9 mouse cellular contexts compared by ENCODE assay signal in the genomic region with DNA sequence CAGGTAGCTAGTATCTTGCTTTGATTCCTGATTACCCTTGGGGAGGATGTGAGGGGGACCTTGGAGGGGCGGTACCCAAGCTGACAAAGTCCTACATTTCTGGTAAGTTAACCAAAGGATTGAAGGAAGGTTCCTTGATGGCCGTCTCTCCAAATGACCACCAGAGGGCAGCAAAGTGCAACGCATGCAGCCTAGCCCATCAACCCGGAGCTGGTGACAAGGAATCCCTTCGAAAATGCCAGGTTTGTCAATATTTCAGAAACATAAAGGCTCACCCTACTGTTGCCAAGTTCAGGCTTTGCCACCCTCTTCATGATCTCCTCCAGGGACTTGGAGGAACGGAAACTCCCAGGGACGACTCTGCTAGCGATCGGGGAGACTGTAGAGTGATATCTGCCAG. TPM values are rescaled to one million over a fixed set of nuclear protein-coding genes. Genes with fewer than 3 reads are reported as not detected.
DNase-seq lines count a peak whose midpoint lies in the region; ATAC-seq and TF ChIP-seq lines count a peak whose summit lies in the region.
"Had no signal": no experiment of that assay in that cellular context is flagged by ENCODE, and none has a peak within 500 bp of the region (broad histone marks: within the 10 kb centered on the region; RNA-seq: fewer than 3 reads in every experiment).

No protein-coding gene starts in this region.

- H3K27ac ChIP-seq in ES-E14 (ENCODE audit: insufficient read depth, low read depth, low read length, poor library complexity, severe bottlenecking), result no peak overlapping the region
- H3K27ac ChIP-seq in forebrain, embryonic 13.5 days, result no peak overlapping the region
- no peak overlapping the region for H3K27ac ChIP-seq in lung, postnatal 0 days (ENCODE audit: low read length)
- H3K27ac ChIP-seq: liver, embryonic 15.5 days had no signal

- no peaks in the 10 kb centered on the region; the same call in 1 of the 2 replicates for H3K36me3 ChIP-seq in ES-E14 (ENCODE audit: control insufficient read depth, insufficient read depth, low read length, poor library complexity, severe bottlenecking)
- no peaks in the 10 kb centered on the region for H3K36me3 ChIP-seq in forebrain, embryonic 13.5 days (ENCODE audit: poor library complexity, severe bottlenecking)
- H3K36me3 ChIP-seq in lung, postnatal 0 days (ENCODE audit: insufficient read depth, low read length), result no peaks in the 10 kb centered on the region
- H3K36me3 ChIP-seq: liver, embryonic 15.5 days had no signal

- DNase-seq in ES-E14 (ENCODE audit: low read depth, low spot score), result peak; percentile 63
- peak; percentile 58 for DNase-seq in c-Kit-positive CD71-positive TER-119-positive erythroid progenitor cells, embryonic 14.5 days (ENCODE audit: low spot score)
- peak; percentile 77 to 86 for DNase-seq in heart, postnatal 10 days
- DNase-seq in layer of hippocampus, adult 11-12 months (ENCODE audit: low spot score), result peak; percentile 85
- peak; percentile 73 for DNase-seq in lung, postnatal 0 days (ENCODE audit: low spot score)
- peak; percentile 65 for DNase-seq in ovary, postnatal 36 days (ENCODE audit: low spot score)
- peak; percentile 62 for DNase-seq in thymus, postnatal 14 days

- peaks cover 17% of the 10 kb centered on the region for H3K27me3 ChIP-seq in forebrain, embryonic 13.5 days
- no peaks in the 10 kb centered on the region for H3K27me3 ChIP-seq in lung, postnatal 0 days (replicated peaks; ENCODE audit: insufficient read depth, low read length)

- no peaks in the 10 kb centered on the region for H3K9me3 ChIP-seq in ES-E14 (ENCODE audit: control insufficient read depth, insufficient read depth, low read depth, low read length)
- H3K9me3 ChIP-seq in forebrain, embryonic 13.5 days (replicated peaks), result no peaks in the 10 kb centered on the region
- H3K9me3 ChIP-seq in lung, postnatal 0 days (ENCODE audit: low read length), result no peaks in the 10 kb centered on the region
- H3K9me3 ChIP-seq: liver, embryonic 15.5 days had no signal

- no peak overlapping the region for H3K4me3 ChIP-seq in ES-E14 (ENCODE audit: insufficient read depth in 1 of 2, low read depth in 1 of 2, low read length in 2 of 2, poor library complexity in 1 of 2, severe bottlenecking in 1 of 2)
- H3K4me3 ChIP-seq in forebrain, embryonic 13.5 days, result no peak overlapping the region
- no peak overlapping the region for H3K4me3 ChIP-seq in lung, postnatal 0 days (ENCODE audit: low read depth, low read length)
- H3K4me3 ChIP-seq: liver, embryonic 15.5 days had no signal

- TF ChIP-seq EP300 in lung, postnatal 0 days (IDR thresholded peaks at IDR 0.05), result no peak

- intact Hi-C loops in heart, postnatal 10 days (cut with DNase I), result loop anchor here (1.0 to 5.0 kb wide), 3 partner anchors 258 to 379 kb away; no protein-coding TSS in a partner anchor

- in situ Hi-C loops in ES-E14 (cut with MboI; ENCODE audit: low sequenced_read_pairs in 2 of 2, unreplicated experiment in 2 of 2), result loop anchor here (10.0 kb wide), 3 partner anchors 85 to 265 kb away; no protein-coding TSS in a partner anchor

- 21% methylated on average over 9 of the region's 9 CpGs for WGBS in forebrain, embryonic 13.5 days
- 15% methylated on average over 9 of the region's 9 CpGs for WGBS in lung, postnatal 0 days

- peak overlapping the region; percentile 26; the same call in 1 of the 2 replicates for H3K4me2 ChIP-seq in forebrain, embryonic 13.5 days
- 0 out of 2 replicates have a peak overlapping the region, but pooled peaks have one; percentile 6 for H3K4me2 ChIP-seq in lung, postnatal 0 days (replicated peaks; ENCODE audit: low read depth, low read length)
- H3K4me2 ChIP-seq: liver, embryonic 15.5 days had no signal

- peak; percentile 97 for TF ChIP-seq CTCF in lung, postnatal 0 days (IDR thresholded peaks at IDR 0.05)

- peak; percentile 73 for ATAC-seq in forebrain, embryonic 13.5 days
- ATAC-seq in lung, postnatal 0 days, result peak; percentile 48; the same call in 1 of the 2 replicates

- no peak overlapping the region for H3K9ac ChIP-seq in ES-E14 (ENCODE audit: insufficient read depth, low read depth, low read length, poor library complexity, severe bottlenecking)
- H3K9ac ChIP-seq in forebrain, embryonic 13.5 days, result no peak overlapping the region
- no peak overlapping the region for H3K9ac ChIP-seq in lung, postnatal 0 days (replicated peaks; ENCODE audit: low read depth)
- H3K9ac ChIP-seq: liver, embryonic 15.5 days had no signal

- no peaks in the 10 kb centered on the region for H3K4me1 ChIP-seq in ES-E14 (ENCODE audit: control insufficient read depth in 2 of 2, insufficient read depth in 2 of 2, low read length in 2 of 2, poor library complexity in 1 of 2)
- 0 out of 2 replicates have a peak, but pooled peaks cover 2% of the 10 kb centered on the region for H3K4me1 ChIP-seq in forebrain, embryonic 13.5 days
- H3K4me1 ChIP-seq in lung, postnatal 0 days (ENCODE audit: insufficient read depth, low read depth, low read length), result no peaks in the 10 kb centered on the region
- H3K4me1 ChIP-seq: liver, embryonic 15.5 days had no signal

TF ChIP-seq in ES-E14, 5 proteins besides CTCF, POLR2A, EP300 and RAD21:
- TF ChIP-seq ZC3H11A (IDR thresholded peaks at IDR 0.05; ENCODE audit: borderline replicate concordance, low read depth, low read length) (peak; percentile 95), CHD2 (IDR thresholded peaks at IDR 0.05; ENCODE audit: low read depth, low read length) (no peak), ZNF384 (IDR thresholded peaks at IDR 0.05; ENCODE audit: low read depth, low read length) (no peak)
TF ChIP-seq in ES-E14: peak in this region for 1.

RNA-seq across cellular contexts. Expression of a gene that starts 10.5 kb away (rescaled TPM):
- total RNA-seq in ES-E14 (2012; rRNA removed), result 9.8 and 10.4 TPM in 2 replicates
- 11.9 and 15.0 TPM in 2 replicates for polyA plus RNA-seq in forebrain, embryonic 13.5 days (2015; fragmentation: Nextera tagmentation; extraction: Ambion mirVana)
- 10 to 100 TPM in 1 of 2 experiments, 1 to 10 TPM in 1; 10.0 to 14.3 TPM for total RNA-seq in heart, postnatal 10 days (2021)
- 32.9 and 40.5 TPM in 2 replicates for polyA plus RNA-seq in lung, postnatal 0 days (2015; fragmentation: Nextera tagmentation; extraction: Ambion mirVana)

RNA-seq across cellular contexts. Expression of a gene that starts 15.9 kb away (rescaled TPM):
- 0.37 and 0.54 TPM in 2 replicates for total RNA-seq in ES-E14 (2012; rRNA removed)
- polyA plus RNA-seq in forebrain, embryonic 13.5 days (2015; fragmentation: Nextera tagmentation; extraction: Ambion mirVana), result not detected in 2 replicates
- total RNA-seq in heart, postnatal 10 days (2021), result not detected
- polyA plus RNA-seq in lung, postnatal 0 days (2015; fragmentation: Nextera tagmentation; extraction: Ambion mirVana), result not detected in 2 replicates
- polyA plus RNA-seq: liver, embryonic 15.5 days had no signal

RNA-seq across cellular contexts. Expression of a gene that starts 33.3 kb away (rescaled TPM):
- 0.16 TPM in 1 of 2 replicates, not detected in the other for total RNA-seq in ES-E14 (2012; rRNA removed)
- polyA plus RNA-seq in forebrain, embryonic 13.5 days (2015; fragmentation: Nextera tagmentation; extraction: Ambion mirVana), result 9.1 and 10.6 TPM in 2 replicates
- total RNA-seq in heart, postnatal 10 days (2021), result not detected
- not detected in 2 replicates for polyA plus RNA-seq in lung, postnatal 0 days (2015; fragmentation: Nextera tagmentation; extraction: Ambion mirVana)
- polyA plus RNA-seq: liver, embryonic 15.5 days had no signal

RNA-seq across cellular contexts. Expression of a gene that starts 50.0 kb away (rescaled TPM):
- total RNA-seq in ES-E14 (2012; rRNA removed), result 0.37 and 0.58 TPM in 2 replicates
- polyA plus RNA-seq in forebrain, embryonic 13.5 days (2015; fragmentation: Nextera tagmentation; extraction: Ambion mirVana), result 3.5 TPM in 2 replicates
- under 1 TPM; 0.05 to 0.10 TPM for total RNA-seq in heart, postnatal 10 days (2021)
- 0.04 TPM in 1 of 2 replicates, not detected in the other for polyA plus RNA-seq in lung, postnatal 0 days (2015; fragmentation: Nextera tagmentation; extraction: Ambion mirVana)
